Mouse (Mus musculus) C2C12 (cell line): Measurements from ENCODE around the gene Maats1. TPM values are rescaled to one million over a fixed set of nuclear protein-coding genes. Genes with fewer than 3 reads are reported as not detected.

Experiments
- H3K27me3 ChIP-seq: one replicate; pipeline ENCODE4 v1.6.1; 2011; ENCODE audit not compliant: control insufficient read depth, insufficient read depth, insufficient read length
- H3K36me3 ChIP-seq: one replicate; pipeline ENCODE4 v1.6.1; 2011; ENCODE audit not compliant: control insufficient read depth, insufficient read depth
- H3K4me3 ChIP-seq: one replicate; pipeline ENCODE4 v1.5.1; 2011; ENCODE audit warnings: mild to moderate bottlenecking, control low read depth; ENCODE audit not compliant: poor library complexity, insufficient read depth, severe bottlenecking
- H3K79me2 ChIP-seq: one replicate; pipeline ENCODE4 v1.6.1; 2011; ENCODE audit not compliant: control insufficient read depth, insufficient read depth
- H3K79me3 ChIP-seq: one replicate; pipeline ENCODE4 v1.6.1; 2011; ENCODE audit warnings: low read depth, control low read depth
- H3ac ChIP-seq: one replicate; pipeline ENCODE3; 2011; ENCODE audit warnings: low read depth; ENCODE audit not compliant: control insufficient read depth, insufficient read length
- CEBPB ChIP-seq: IDR thresholded peaks from one replicate; pipeline ENCODE4 v1.6.1; 2011; ENCODE audit warnings: low read depth, mild to moderate bottlenecking, control low read depth, moderate library complexity
- CTCF ChIP-seq: IDR thresholded peaks from one replicate; pipeline ENCODE4 v1.5.1; 2011; ENCODE audit not compliant: control insufficient read depth, insufficient read depth, insufficient read length
- FOSL1 ChIP-seq: IDR thresholded peaks from one replicate; pipeline ENCODE4 v1.8.0; 2011; ENCODE audit warnings: mild to moderate bottlenecking, low read length; ENCODE audit not compliant: poor library complexity, insufficient read depth, severe bottlenecking
- MAX ChIP-seq: IDR thresholded peaks from one replicate; pipeline ENCODE4 v1.6.1; 2011; ENCODE audit warnings: mild to moderate bottlenecking, control low read depth
- MYOD1 ChIP-seq: IDR thresholded peaks from one replicate; pipeline ENCODE4 v1.6.1; 2011; ENCODE audit warnings: low read depth; ENCODE audit not compliant: control insufficient read depth, insufficient read length
- MYOG ChIP-seq: IDR thresholded peaks from one replicate; pipeline ENCODE4 v1.6.1; 2011; ENCODE audit not compliant: control insufficient read depth, insufficient read length; ENCODE audit errors: extremely low read depth
- USF1 ChIP-seq: IDR thresholded peaks from one replicate; pipeline ENCODE4 v1.6.1; 2011; ENCODE audit warnings: low read depth, mild to moderate bottlenecking, control low read depth, moderate library complexity
- polyA plus RNA-seq: library from polyadenylated mRNA; unstranded; fragments of >200 nt; fragmentation: generic; extraction: Trizol; gene quantifications from one replicate; pipeline ENCODE4 v1.2.1, GENCODE M21; 2012; ENCODE audit warnings: missing spikeins

The Maats1 gene
- polyA plus RNA-seq, 1 experiment = 0.61 TPM

- TF ChIP-seq USF1 = no peak
- no peak for TF ChIP-seq MAX
- no peak for TF ChIP-seq FOSL1
- TF ChIP-seq CTCF = no peak
- no peak for TF ChIP-seq MYOG
- no peak for TF ChIP-seq MYOD1
- no peak for TF ChIP-seq CEBPB
- Histone ChIP-seq H3K4me3 (no peak overlapping the region), H3ac (no peak overlapping the region)
Observed at GRCm38 (mm10) chr16:38255107-38255506, 86.8 kb downstream of the Maats1 start.

GRCm38 (mm10) chr16:38254001-38254400 lies 87.9 kb downstream of the Maats1 start:
- TF ChIP-seq MAX (no peak), USF1 (no peak), CEBPB (no peak), MYOD1 (no peak)
- H3K4me3 ChIP-seq = no peak overlapping the region
- H3ac ChIP-seq = no peak overlapping the region
- no peaks in the 10 kb centered on the region for H3K79me3 ChIP-seq
- no peaks in the 10 kb centered on the region for H3K79me2 ChIP-seq
- no peaks in the 10 kb centered on the region for H3K27me3 ChIP-seq
- H3K36me3 ChIP-seq = no peaks in the 10 kb centered on the region

More at GRCm38 (mm10) chr16:38255107-38255506, 86.8 kb downstream of the Maats1 start:
- H3K79me3 ChIP-seq = no peaks in the 10 kb centered on the region
- no peaks in the 10 kb centered on the region for H3K36me3 ChIP-seq
- no peaks in the 10 kb centered on the region for H3K27me3 ChIP-seq
- H3K79me2 ChIP-seq = no peaks in the 10 kb centered on the region

GRCm38 (mm10) chr16:38250467-38250866 lies 91.5 kb downstream of the Maats1 start:
- Histone ChIP-seq H3K36me3 (no peaks in the 10 kb centered on the region), H3K79me2 (no peaks in the 10 kb centered on the region), H3K4me3 (no peak overlapping the region), H3K27me3 (no peaks in the 10 kb centered on the region), H3ac (no peak overlapping the region), H3K79me3 (no peaks in the 10 kb centered on the region)
- TF ChIP-seq MYOD1 = no peak
- TF ChIP-seq MYOG = no peak
- TF ChIP-seq USF1 = no peak
- TF ChIP-seq FOSL1 = no peak
- no peak for TF ChIP-seq CTCF
- TF ChIP-seq MAX = no peak
- no peak for TF ChIP-seq CEBPB

GRCm38 (mm10) chr16:38248331-38248961 lies 93.5 kb downstream of the Maats1 start:
- no peaks in the 10 kb centered on the region for H3K27me3 ChIP-seq
- H3K36me3 ChIP-seq = no peaks in the 10 kb centered on the region
- H3K79me3 ChIP-seq = no peaks in the 10 kb centered on the region
- no peaks in the 10 kb centered on the region for H3K79me2 ChIP-seq
- TF ChIP-seq CTCF = no peak
- peak; percentile 40 for TF ChIP-seq MYOD1
- no peak overlapping the region for H3K4me3 ChIP-seq
- H3ac ChIP-seq = peak overlapping the region; percentile 26

Other genes with a start within 250 kb of the Maats1 start
- gene Nr1i2, start 47.3 kb downstream of the Maats1 start, polyA plus RNA-seq = not detected
- gene Cox17, start 4.8 kb upstream of the Maats1 start, polyA plus RNA-seq = 404 TPM
- not detected for gene Gm21987, start 4.9 kb upstream of the Maats1 start, polyA plus RNA-seq
- 0.30 TPM for gene Popdc2, start 20.1 kb upstream of the Maats1 start, polyA plus RNA-seq
- gene Pla1a, start 91.0 kb upstream of the Maats1 start, polyA plus RNA-seq = 3.0 TPM
- 52.2 TPM for gene Adprh, start 110.6 kb upstream of the Maats1 start, polyA plus RNA-seq
- gene Cd80, start 113.4 kb upstream of the Maats1 start, polyA plus RNA-seq = 8.7 TPM
- 29.5 TPM for gene Timmdc1, start 180.5 kb upstream of the Maats1 start, polyA plus RNA-seq
- gene Poglut1, start 208.1 kb upstream of the Maats1 start, polyA plus RNA-seq = 25.8 TPM
- gene Tmem39a, start 216.6 kb upstream of the Maats1 start, polyA plus RNA-seq = 56.9 TPM